Mouse (Mus musculus) ES-E14 (cell line): Measurements from ENCODE around the gene Map4k3.

ENCODE experiments used
- CHD2 ChIP-seq: IDR thresholded peaks from 2 replicates; pipeline ENCODE4 v1.6.1; 2014; ENCODE audit warnings: mild to moderate bottlenecking, low read depth, low read length, inconsistent platforms
- HCFC1 ChIP-seq: IDR thresholded peaks from 2 replicates; pipeline ENCODE4 v1.6.1; 2012; ENCODE audit warnings: low read length, inconsistent platforms, borderline replicate concordance; ENCODE audit not compliant: insufficient read depth
- MAFK ChIP-seq: IDR thresholded peaks from 2 replicates; pipeline ENCODE4 v1.6.1; 2014; ENCODE audit warnings: mild to moderate bottlenecking, low read depth, low read length, inconsistent platforms; ENCODE audit not compliant: insufficient read depth
- ZC3H11A ChIP-seq: IDR thresholded peaks from 2 replicates; pipeline ENCODE4 v1.6.1; 2012; ENCODE audit warnings: low read depth, mild to moderate bottlenecking, inconsistent platforms, low read length, borderline replicate concordance
- ZNF384 ChIP-seq: IDR thresholded peaks from 2 replicates; pipeline ENCODE4 v1.6.1; 2012; ENCODE audit warnings: low read depth, low read length, inconsistent platforms

GRCm38 (mm10) chr17:80560669-80561401, 167.4 kb downstream of the Map4k3 start:
- peak; percentile 92 for TF ChIP-seq ZC3H11A
- no peak for TF ChIP-seq HCFC1
- TF ChIP-seq CHD2 = no peak
- TF ChIP-seq ZNF384 = no peak
- no peak for TF ChIP-seq MAFK
